Mouse (Mus musculus): ENCODE measurements around the gene Tatdn3.

- TF ChIP-seq POLR2A (IDR thresholded peaks at IDR 0.05; ENCODE audit: extremely low read depth, insufficient read depth, low read length) (no peak), CTCF (IDR thresholded peaks at IDR 0.05; ENCODE audit: extremely low read depth, insufficient read depth, low read length) (no peak)
Measured at GRCm38 (mm10) chr1:191030182-191030581, 32.5 kb downstream of the Tatdn3 start.

Data from cortical plate, adult 2 months (tissue).